Mouse (Mus musculus) forebrain, postnatal 0 days (tissue): ENCODE measurements around the gene Grk5. TPM values are rescaled to one million over a fixed set of nuclear protein-coding genes. Genes with fewer than 3 reads are reported as not detected.

Source experiments
- ATAC-seq: fragments of 200-750 bp; cut with Nextera tagmentation; 2 replicates; pipeline ENCODE4 v1.8.0; 2017; ENCODE audit warnings: mild to moderate bottlenecking, moderate library complexity
- DNase-seq: peaks from one replicate; pipeline ENCODE4 v3.0.0-alpha.2; 2015
- H3K27ac ChIP-seq: fragments of 300-500 bp; sonication (generic); 2 replicates; pipeline ENCODE4 v1.5.1; 2014; ENCODE audit warnings: low read depth, mild to moderate bottlenecking, antibody characterized with exemption, low read length, moderate library complexity, mixed read lengths
- H3K27me3 ChIP-seq: fragments of 300-500 bp; sonication (generic); 2 replicates; pipeline ENCODE4 v1.6.1; 2014; ENCODE audit warnings: mild to moderate bottlenecking, low read length, mixed read lengths; ENCODE audit not compliant: insufficient read depth
- H3K36me3 ChIP-seq: fragments of 300-500 bp; sonication (generic); 2 replicates; pipeline ENCODE4 v1.6.1; 2014; ENCODE audit warnings: mild to moderate bottlenecking, moderate library complexity; ENCODE audit not compliant: insufficient read depth
- H3K4me1 ChIP-seq: fragments of 300-500 bp; sonication (generic); 2 replicates; pipeline ENCODE4 v1.6.1; 2014; ENCODE audit warnings: antibody characterized with exemption; ENCODE audit not compliant: insufficient read depth
- H3K4me2 ChIP-seq: fragments of 300-500 bp; sonication (generic); 2 replicates; pipeline ENCODE4 v1.6.1; 2014; ENCODE audit warnings: low read depth, mild to moderate bottlenecking, moderate library complexity
- H3K4me3 ChIP-seq: fragments of 300-500 bp; sonication (generic); 2 replicates; pipeline ENCODE4 v1.5.1; 2014; ENCODE audit warnings: low read depth, low read length, mixed read lengths
- H3K9ac ChIP-seq: fragments of 300-500 bp; sonication (generic); 2 replicates; pipeline ENCODE4 v1.6.1; 2014; ENCODE audit warnings: mild to moderate bottlenecking
- H3K9me3 ChIP-seq: fragments of 300-500 bp; sonication (generic); 2 replicates; pipeline ENCODE4 v1.6.1; 2016; ENCODE audit warnings: low read length
- CTCF ChIP-seq: sonication (generic); IDR thresholded peaks from 2 replicates; pipeline ENCODE4 v1.5.1; 2016; ENCODE audit warnings: antibody characterized with exemption, control low read depth, low read depth
- WGBS: fragments of 180-500 bp; shearing (Covaris S2); extraction: QIAGEN DNeasy Blood & Tissue Kit; methylation state at CpG from one replicate; pipeline ENCODE4 v1.1.7; 2014; 5-methylcytosine and 5-hydroxymethylcytosine counted together
- polyA plus RNA-seq: library from polyadenylated mRNA; unstranded; fragments of >200 nt; fragmentation: Nextera tagmentation; extraction: Ambion mirVana; gene quantifications from 2 replicates; pipeline ENCODE4 v1.2.1, GENCODE M21; 2015
- total RNA-seq: library from RNA; depleted of rRNA; stranded (reverse); fragments of >200 nt; gene quantifications from 2 replicates; pipeline ENCODE4 v1.2.3, GENCODE M21; 2014

The Grk5 gene
- total and polyA plus RNA-seq, 2 experiments from 2014 or later: 1.3 to 10.4 TPM

DNA sequence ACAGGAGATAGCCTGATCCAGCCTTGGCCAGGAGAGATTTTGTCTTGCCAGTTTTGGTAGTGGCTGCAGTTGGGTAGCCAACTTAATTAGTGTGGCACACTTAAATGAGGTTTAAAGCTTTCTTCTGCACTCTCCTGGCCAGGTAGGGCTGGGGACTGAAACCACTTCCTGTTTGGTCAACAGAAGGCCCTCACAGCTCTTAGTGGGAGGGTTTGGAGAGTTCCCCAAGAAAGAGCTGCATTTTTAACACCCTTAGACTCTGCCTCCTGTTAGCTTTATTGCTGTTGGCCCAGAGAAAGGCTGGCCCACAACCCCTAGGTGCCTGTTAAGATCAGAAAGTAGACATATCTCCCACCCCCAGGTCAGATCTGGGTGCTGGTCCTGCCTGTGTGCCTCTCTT is 45.5 kb downstream of the Grk5 start:
- no peaks in the 10 kb centered on the region for H3K36me3 ChIP-seq
- TF ChIP-seq CTCF: no peak
- H3K27me3 ChIP-seq: no peaks in the 10 kb centered on the region
- H3K9me3 ChIP-seq: no peaks in the 10 kb centered on the region
- no peaks in the 10 kb centered on the region for H3K4me1 ChIP-seq
- ATAC-seq: no peak
- H3K27ac ChIP-seq: no peak overlapping the region
- no peak overlapping the region for H3K4me3 ChIP-seq
- H3K9ac ChIP-seq: no peak overlapping the region
- DNase-seq: no peak
- H3K4me2 ChIP-seq: no peak overlapping the region

DNA sequence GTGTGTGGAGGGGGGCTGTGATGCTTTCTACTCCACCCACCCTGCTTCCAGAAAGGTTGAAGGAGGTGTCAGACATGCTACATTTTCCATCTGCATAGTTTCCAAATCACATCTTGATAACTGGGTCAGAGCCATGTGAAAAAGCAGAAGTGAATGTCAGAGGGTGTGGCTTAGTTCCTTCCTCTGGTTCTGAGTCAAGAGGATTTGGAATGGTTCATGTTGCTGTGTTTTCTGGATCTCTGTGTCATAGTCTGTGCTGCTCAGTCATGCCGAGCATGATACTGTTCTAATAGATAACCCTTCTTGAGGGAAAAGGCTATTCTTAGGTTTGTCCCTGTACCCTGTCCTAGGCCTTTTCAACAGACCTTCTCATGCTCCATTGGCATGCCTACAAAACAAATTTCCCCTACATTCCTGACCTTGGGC is 50.4 kb downstream of the Grk5 start:
- H3K9ac ChIP-seq: no peak overlapping the region
- DNase-seq: no peak
- no peak for TF ChIP-seq CTCF
- no peak overlapping the region for H3K27ac ChIP-seq
- H3K27me3 ChIP-seq: no peaks in the 10 kb centered on the region
- H3K4me3 ChIP-seq: no peak overlapping the region
- no peak overlapping the region for H3K4me2 ChIP-seq
- H3K9me3 ChIP-seq: no peaks in the 10 kb centered on the region
- ATAC-seq: peak; percentile 14; the same call in 1 of the 2 replicates
- WGBS: 75% methylated on average over 1 of the region's 1 CpGs
- no peaks in the 10 kb centered on the region for H3K36me3 ChIP-seq
- no peaks in the 10 kb centered on the region for H3K4me1 ChIP-seq

DNA sequence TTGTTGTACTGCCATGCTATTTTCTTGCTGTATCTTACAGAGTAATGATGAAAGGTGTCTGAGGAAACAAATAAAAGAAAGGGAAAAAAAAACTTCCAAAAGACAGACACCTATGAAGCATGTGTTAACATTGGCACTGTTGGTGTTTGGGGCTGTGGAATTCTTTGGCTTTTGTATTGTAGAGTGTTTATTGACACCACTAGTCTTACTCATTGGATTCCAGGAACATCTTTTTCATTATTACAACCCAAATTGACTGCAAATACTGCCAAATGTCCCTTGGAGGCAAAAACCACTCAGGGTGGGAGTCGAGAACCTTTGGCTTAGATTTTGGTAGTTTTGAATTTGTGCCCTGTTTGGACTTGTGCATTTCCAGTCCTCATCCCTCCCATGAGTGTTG is 51.3 kb downstream of the Grk5 start:
- Histone ChIP-seq H3K4me1 (no peaks in the 10 kb centered on the region), H3K9me3 (no peaks in the 10 kb centered on the region), H3K36me3 (no peaks in the 10 kb centered on the region), H3K27me3 (no peaks in the 10 kb centered on the region), H3K27ac (no peak overlapping the region), H3K9ac (no peak overlapping the region), H3K4me3 (no peak overlapping the region), H3K4me2 (no peak overlapping the region)
- TF ChIP-seq CTCF: no peak
- 94% methylated on average over 1 of the region's 1 CpGs for WGBS
- no peak for ATAC-seq
- no peak for DNase-seq

DNA sequence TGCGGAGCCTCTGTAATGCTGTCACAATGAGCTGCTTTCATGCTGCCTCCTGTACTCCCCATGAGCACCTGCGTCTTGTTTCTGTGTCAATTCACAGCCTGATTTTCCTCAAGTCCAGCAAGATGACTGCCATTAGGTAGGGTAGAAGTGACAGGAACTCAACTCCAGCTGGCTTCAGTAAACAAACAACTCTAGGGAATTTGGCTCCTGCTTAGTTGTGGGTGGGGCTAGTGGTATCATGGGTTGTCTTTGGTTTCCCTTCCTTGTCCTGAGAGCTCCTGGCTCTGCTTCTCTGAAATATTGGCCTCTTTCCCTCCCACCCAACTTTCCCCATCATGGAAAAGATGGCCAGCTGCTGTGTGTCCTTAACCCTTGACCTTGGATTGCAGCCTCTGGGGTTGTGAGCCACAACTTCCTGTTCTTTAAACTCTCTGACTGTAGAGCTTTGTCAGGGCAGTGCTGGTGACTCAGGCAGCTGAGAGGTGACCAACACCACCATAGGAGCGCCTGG is 56.3 kb downstream of the Grk5 start:
- no peak for DNase-seq
- no peaks in the 10 kb centered on the region for H3K27me3 ChIP-seq
- no peaks in the 10 kb centered on the region for H3K36me3 ChIP-seq
- no peak overlapping the region for H3K4me3 ChIP-seq
- no peak for ATAC-seq
- no peaks in the 10 kb centered on the region for H3K9me3 ChIP-seq
- H3K4me1 ChIP-seq: no peaks in the 10 kb centered on the region
- TF ChIP-seq CTCF: no peak
- H3K4me2 ChIP-seq: no peak overlapping the region
- no peak overlapping the region for H3K9ac ChIP-seq
- 48% methylated on average over 3 of the region's 3 CpGs for WGBS
- H3K27ac ChIP-seq: peak overlapping the region; percentile 40; the same call in 1 of the 2 replicates

DNA sequence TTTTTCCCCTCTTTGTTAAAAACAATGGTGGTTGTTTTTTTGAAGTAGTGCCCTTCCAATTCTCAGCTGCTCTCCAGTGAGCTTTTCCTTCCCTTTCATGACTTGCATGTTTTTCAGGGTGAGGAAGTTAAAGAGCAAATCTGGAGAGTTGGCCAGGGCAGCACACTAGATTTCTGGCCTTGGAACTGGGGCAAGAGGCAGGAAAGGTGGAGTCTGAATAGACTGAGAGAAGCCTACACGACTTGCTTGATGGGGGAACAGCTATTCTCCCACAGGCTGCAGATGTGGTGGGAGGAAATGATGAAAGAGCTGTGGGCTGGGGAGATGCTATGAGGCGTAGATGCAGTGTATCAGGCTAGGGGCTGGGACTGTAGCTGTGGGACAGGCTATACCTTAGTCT is 57.1 kb downstream of the Grk5 start:
- Histone ChIP-seq H3K4me1 (no peaks in the 10 kb centered on the region), H3K27me3 (no peaks in the 10 kb centered on the region), H3K36me3 (no peaks in the 10 kb centered on the region), H3K27ac (no peak overlapping the region), H3K4me3 (no peak overlapping the region), H3K9me3 (no peaks in the 10 kb centered on the region), H3K4me2 (no peak overlapping the region), H3K9ac (no peak overlapping the region)
- 59% methylated on average over 2 of the region's 2 CpGs for WGBS
- TF ChIP-seq CTCF: no peak
- DNase-seq (no peak), ATAC-seq (no peak)

DNA sequence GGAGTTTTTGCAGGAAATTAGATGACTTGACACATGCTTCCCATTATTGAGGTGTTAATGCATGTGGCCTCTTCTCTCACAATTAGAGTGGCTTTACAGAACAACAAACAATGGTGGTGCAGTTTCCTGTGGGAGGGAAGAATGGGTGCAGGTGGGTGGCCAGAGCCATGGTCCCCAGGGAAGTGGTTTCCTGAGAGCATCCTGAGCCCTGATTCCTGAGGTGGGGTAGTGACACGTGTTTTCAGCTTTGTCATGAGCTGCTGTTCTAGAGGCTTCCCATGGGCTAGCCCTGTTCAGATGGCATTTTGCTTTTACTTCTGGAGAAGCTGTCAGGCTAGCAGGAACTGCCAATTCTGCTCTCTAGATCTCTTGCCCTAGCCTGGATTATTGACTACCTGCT is 59.4 kb downstream of the Grk5 start:
- no peaks in the 10 kb centered on the region for H3K27me3 ChIP-seq
- H3K4me1 ChIP-seq: no peaks in the 10 kb centered on the region
- H3K36me3 ChIP-seq: no peaks in the 10 kb centered on the region
- DNase-seq: no peak
- no peak for TF ChIP-seq CTCF
- H3K27ac ChIP-seq: no peak overlapping the region
- ATAC-seq: no peak
- WGBS: 13% methylated on average over 1 of the region's 1 CpGs
- no peak overlapping the region for H3K4me2 ChIP-seq
- H3K9me3 ChIP-seq: no peaks in the 10 kb centered on the region
- no peak overlapping the region for H3K9ac ChIP-seq
- no peak overlapping the region for H3K4me3 ChIP-seq

DNA sequence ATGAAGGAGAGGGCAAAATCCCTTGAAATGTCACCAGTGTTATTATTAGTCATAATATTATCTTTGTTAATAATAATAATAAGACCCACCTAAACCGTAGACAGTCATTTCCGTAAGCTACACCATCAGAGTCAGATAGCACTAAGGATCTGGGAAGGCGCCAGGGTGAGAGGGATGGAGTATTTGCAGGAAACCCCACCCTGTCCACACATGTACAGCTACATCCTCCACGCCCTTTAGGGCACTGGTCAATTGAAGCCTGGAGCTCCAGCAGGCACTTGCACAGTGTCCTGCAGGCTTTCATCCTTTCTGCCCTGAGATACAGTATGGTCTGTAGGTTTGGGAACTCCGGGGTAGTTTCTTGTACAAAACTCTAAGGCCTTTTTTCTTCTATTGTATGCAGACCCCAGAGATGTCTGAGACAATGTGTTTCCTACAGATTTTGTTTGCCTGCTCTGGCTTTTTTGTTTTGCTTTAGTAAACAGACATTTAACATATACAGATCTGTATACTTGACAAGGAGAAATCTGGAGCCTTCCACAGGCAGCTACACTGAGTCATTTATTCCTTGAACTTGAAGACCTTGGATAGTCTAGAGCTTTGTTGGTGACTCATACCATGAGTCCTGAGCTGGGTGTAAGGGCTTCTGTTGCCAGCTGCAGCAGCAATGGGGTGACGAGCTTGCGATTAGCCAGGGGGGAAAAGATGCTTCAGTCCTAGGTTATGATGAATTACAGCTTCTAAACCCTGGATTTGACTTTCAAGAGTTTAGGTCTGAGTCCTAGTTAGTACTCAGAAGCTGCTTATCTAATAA is 60.7 kb downstream of the Grk5 start:
- Histone ChIP-seq H3K9ac (no peak overlapping the region), H3K9me3 (no peaks in the 10 kb centered on the region), H3K27ac (no peak overlapping the region), H3K4me3 (no peak overlapping the region), H3K4me1 (no peaks in the 10 kb centered on the region), H3K36me3 (no peaks in the 10 kb centered on the region), H3K27me3 (no peaks in the 10 kb centered on the region), H3K4me2 (no peak overlapping the region)
- WGBS: 89% methylated on average over 7 of the region's 7 CpGs
- no peak for DNase-seq
- TF ChIP-seq CTCF: no peak
- no peak for ATAC-seq
